ENCODE assay signal across 8 mouse cellular contexts in the genomic region with DNA sequence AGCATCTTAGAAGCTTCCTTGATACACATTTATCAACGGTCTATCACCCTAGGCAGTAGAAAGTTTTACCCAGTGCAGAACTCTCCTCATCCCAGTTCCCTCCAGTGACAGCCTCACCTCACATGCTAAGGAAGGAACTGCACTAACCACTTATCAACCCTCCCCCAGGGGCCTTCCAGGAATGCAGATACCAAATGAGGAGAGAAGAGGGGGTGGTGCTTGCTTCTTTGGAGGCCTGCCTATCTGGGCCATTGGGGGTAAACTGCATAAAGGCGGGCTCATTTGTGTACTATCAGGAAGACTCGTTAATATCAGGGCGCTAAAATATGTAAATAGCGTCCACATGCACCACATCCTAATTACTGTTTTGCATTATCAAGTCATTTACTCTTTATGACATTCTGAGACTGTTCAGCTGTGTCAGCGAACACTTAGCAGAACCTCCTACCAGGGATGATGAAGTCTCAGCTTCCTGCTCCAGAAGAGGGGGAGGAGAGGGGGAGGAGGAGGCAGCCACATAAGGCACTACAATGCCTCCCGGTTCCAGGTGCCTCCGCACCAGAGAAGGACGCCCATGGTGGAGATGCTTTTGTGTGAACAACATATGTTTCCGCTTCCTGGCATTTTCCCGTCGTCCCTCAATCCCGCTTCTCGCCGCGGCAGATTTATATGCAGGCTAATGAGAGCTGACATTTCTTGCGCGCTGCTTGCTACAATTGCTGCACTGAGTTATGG.
DNase-seq lines count a peak whose midpoint lies in the region; ATAC-seq and TF ChIP-seq lines count a peak whose summit lies in the region.

No protein-coding gene starts in this region.

- no peaks in the 10 kb centered on the region for H3K27me3 ChIP-seq in forebrain, embryonic 16.5 days (replicated peaks; ENCODE audit: control insufficient read depth, insufficient read depth, low read length)

- H3K9ac ChIP-seq in forebrain, embryonic 16.5 days (replicated peaks; ENCODE audit: low read depth, low read length) = peak overlapping the region; percentile 35

- ATAC-seq in forebrain, embryonic 16.5 days = peak; percentile 64
- no peak for ATAC-seq in megakaryocyte progenitor cell, adult 5-6 weeks (replicated peaks; ENCODE audit: poor library complexity)

- 34% methylated on average over 18 of the region's 18 CpGs for WGBS in forebrain, embryonic 16.5 days

- H3K4me2 ChIP-seq in forebrain, embryonic 16.5 days (ENCODE audit: low read length) = peak overlapping the region; percentile 44

- H3K4me1 ChIP-seq in forebrain, embryonic 16.5 days (replicated peaks; ENCODE audit: control insufficient read depth, insufficient read depth, low read length) = peaks cover 37% of the 10 kb centered on the region

- H3K27ac ChIP-seq in forebrain, embryonic 16.5 days (ENCODE audit: low read length) = peak overlapping the region; percentile 21; the same call in 1 of the 2 replicates

- TF ChIP-seq CTCF in brain, embryonic 14.5 days (IDR thresholded peaks at IDR 0.05; ENCODE audit: borderline replicate concordance, extremely low read depth, insufficient read depth, insufficient read length) = no peak

- H3K9me3 ChIP-seq in forebrain, embryonic 16.5 days (ENCODE audit: control insufficient read depth, low read length) = no peaks in the 10 kb centered on the region

- peak overlapping the region; percentile 31 for H3K4me3 ChIP-seq in forebrain, embryonic 16.5 days (replicated peaks; ENCODE audit: low read length)

- H3K36me3 ChIP-seq in forebrain, embryonic 16.5 days (ENCODE audit: control insufficient read depth, insufficient read depth) = no peaks in the 10 kb centered on the region

- intact Hi-C loops in left cerebral cortex, postnatal 36 days (cut with DNase I) = no loop called here

- no peak for TF ChIP-seq POLR2A in brain, embryonic 14.5 days (IDR thresholded peaks at IDR 0.05; ENCODE audit: borderline replicate concordance, extremely low read depth, insufficient read depth, insufficient read length, poor library complexity, severe bottlenecking)

- peak; percentile 52 for DNase-seq in heart, adult 11 months
- DNase-seq in heart, adult 9 months (ENCODE audit: low spot score in 2 of 2) = no peak
- DNase-seq in brain, embryonic 14.5 days (ENCODE audit: low read depth) = peak; percentile 81
- DNase-seq in left cerebral cortex, postnatal 36 days (ENCODE audit: low spot score in 2 of 2) = peak; percentile 42 to 58
- peak; percentile 19 for DNase-seq in right cerebral cortex, postnatal 14 days
- no peak for DNase-seq in ovary, postnatal 36 days (ENCODE audit: low spot score)

Comparison
In these comparisons a context has a peak if more than half of its experiments do, and no peak if none do; other contexts are left out.
1. DNase-seq: peak in heart, adult 11 months (single experiment), brain, embryonic 14.5 days (single experiment), left cerebral cortex, postnatal 36 days (2 of 2) and right cerebral cortex, postnatal 14 days (single experiment); none in heart, adult 9 months (0 of 2) and ovary, postnatal 36 days (single experiment).